Mouse (Mus musculus): ENCODE measurements around the gene Tmem51. TPM values are rescaled to one million over a fixed set of nuclear protein-coding genes. Genes with fewer than 3 reads are reported as not detected.

Gene Tmem51
- polyA plus RNA-seq, 1 experiment = 13.4 TPM

DNA sequence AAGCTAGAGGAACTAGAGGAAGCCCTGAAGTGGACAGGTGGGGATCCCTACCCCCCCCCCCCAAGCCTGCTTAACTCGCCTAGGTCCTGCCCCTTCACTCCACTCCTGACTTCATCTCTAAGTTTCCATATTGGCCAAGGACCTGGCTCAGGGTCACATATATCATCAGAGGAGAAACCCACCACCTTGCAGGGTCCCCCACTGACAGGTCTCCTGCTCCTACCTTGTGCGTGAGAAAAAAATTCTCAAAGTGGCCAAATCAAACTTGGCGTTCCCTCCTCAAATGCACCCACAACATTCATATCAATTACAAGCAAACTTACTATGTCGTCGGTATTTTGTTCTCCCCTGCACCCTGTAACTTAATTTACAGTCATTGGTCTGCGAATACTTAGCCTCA lies 911 bp downstream of the Tmem51 start:
- Histone ChIP-seq H3K4me1 (peaks cover 20% of the 10 kb centered on the region), H3K27me3 (replicated peaks) (peaks cover 81% of the 10 kb centered on the region), H3K36me3 (replicated peaks; ENCODE audit: low read length) (no peaks in the 10 kb centered on the region), H3K4me3 (replicated peaks) (peak overlapping the region; percentile 89), H3K9me3 (peaks cover 15% of the 10 kb centered on the region)
- TF ChIP-seq FLI1 (IDR thresholded peaks at IDR 0.05; ENCODE audit: low read length) (no peak), GATA1 (IDR thresholded peaks at IDR 0.05; ENCODE audit: borderline replicate concordance, low read length) (no peak)

DNA sequence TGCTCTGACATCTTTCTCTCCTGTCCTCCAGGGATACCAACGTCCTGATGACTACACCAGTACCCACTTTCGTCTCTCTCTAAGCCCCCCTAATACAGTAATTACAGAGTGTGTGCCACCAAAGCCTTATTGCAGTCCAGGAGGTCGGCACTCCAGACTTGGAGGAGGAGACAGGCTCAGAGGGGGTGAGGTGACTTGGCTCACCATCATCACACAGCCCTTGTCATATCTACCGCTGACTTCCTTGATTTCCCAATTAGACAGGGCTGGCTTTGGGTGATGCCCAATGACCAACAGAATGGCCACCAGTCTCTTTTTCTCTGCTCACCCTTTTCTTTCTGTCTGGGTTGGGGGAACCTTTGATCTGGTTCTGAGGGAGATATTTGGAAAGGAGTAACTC lies 1.4 kb downstream of the Tmem51 start:
- Histone ChIP-seq H3K9me3 (peaks cover 15% of the 10 kb centered on the region), H3K4me1 (peaks cover 20% of the 10 kb centered on the region), H3K27me3 (replicated peaks) (peaks cover 79% of the 10 kb centered on the region), H3K36me3 (replicated peaks; ENCODE audit: low read length) (no peaks in the 10 kb centered on the region), H3K4me3 (replicated peaks) (peak overlapping the region; percentile 62)
- TF ChIP-seq GATA1 (IDR thresholded peaks at IDR 0.05; ENCODE audit: borderline replicate concordance, low read length) = no peak
- TF ChIP-seq FLI1 (IDR thresholded peaks at IDR 0.05; ENCODE audit: low read length) = no peak

GRCm38 (mm10) chr4:142081631-142082283 lies 2.3 kb downstream of the Tmem51 start:
- H3K9me3 ChIP-seq = peaks cover 15% of the 10 kb centered on the region
- no peak overlapping the region for H3K4me3 ChIP-seq (replicated peaks)
- peaks cover 24% of the 10 kb centered on the region for H3K4me1 ChIP-seq
- no peak for TF ChIP-seq GATA1 (IDR thresholded peaks at IDR 0.05; ENCODE audit: borderline replicate concordance, low read length)
- no peak for TF ChIP-seq FLI1 (IDR thresholded peaks at IDR 0.05; ENCODE audit: low read length)
- H3K36me3 ChIP-seq (replicated peaks; ENCODE audit: low read length) = no peaks in the 10 kb centered on the region
- H3K27me3 ChIP-seq (replicated peaks) = peaks cover 73% of the 10 kb centered on the region

- H3K4me3 ChIP-seq (replicated peaks) = peak overlapping the region; percentile 18
- TF ChIP-seq FLI1 (IDR thresholded peaks at IDR 0.05; ENCODE audit: low read length) = no peak
- no peak for TF ChIP-seq GATA1 (IDR thresholded peaks at IDR 0.05; ENCODE audit: borderline replicate concordance, low read length)
- peaks cover 24% of the 10 kb centered on the region for H3K4me1 ChIP-seq
- peaks cover 8% of the 10 kb centered on the region; the same call in 1 of the 2 replicates for H3K9me3 ChIP-seq
- no peaks in the 10 kb centered on the region for H3K36me3 ChIP-seq (replicated peaks; ENCODE audit: low read length)
- H3K27me3 ChIP-seq (replicated peaks) = peaks cover 69% of the 10 kb centered on the region
Measured at GRCm38 (mm10) chr4:142080901-142081630, 3.0 kb downstream of the Tmem51 start.

DNA sequence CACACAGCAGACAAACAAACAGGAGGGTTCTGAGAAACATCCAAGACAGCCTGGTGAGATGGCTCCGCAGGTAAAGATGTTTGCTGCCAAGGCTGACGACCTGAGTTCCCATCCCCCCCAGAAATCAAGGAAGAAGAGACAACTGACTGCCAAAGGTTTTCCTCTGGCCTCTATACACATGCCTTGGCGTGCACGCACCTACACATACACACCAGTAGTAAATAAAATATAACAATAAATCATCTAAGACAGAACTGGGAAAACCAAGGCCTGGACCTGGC lies 3.7 kb downstream of the Tmem51 start:
- Histone ChIP-seq H3K36me3 (replicated peaks; ENCODE audit: low read length) (no peaks in the 10 kb centered on the region), H3K4me3 (replicated peaks) (no peak overlapping the region), H3K4me1 (peaks cover 24% of the 10 kb centered on the region), H3K27me3 (replicated peaks) (peaks cover 68% of the 10 kb centered on the region), H3K9me3 (0 out of 2 replicates have a peak, but pooled peaks cover 1% of the 10 kb centered on the region)
- no peak for TF ChIP-seq FLI1 (IDR thresholded peaks at IDR 0.05; ENCODE audit: low read length)
- no peak for TF ChIP-seq GATA1 (IDR thresholded peaks at IDR 0.05; ENCODE audit: borderline replicate concordance, low read length)

GRCm38 (mm10) chr4:142079629-142080486 lies 4.2 kb downstream of the Tmem51 start:
- peak overlapping the region; percentile 29 for H3K4me3 ChIP-seq (replicated peaks)
- peaks cover 65% of the 10 kb centered on the region for H3K27me3 ChIP-seq (replicated peaks)
- TF ChIP-seq GATA1 (IDR thresholded peaks at IDR 0.05; ENCODE audit: borderline replicate concordance, low read length) (no peak), FLI1 (IDR thresholded peaks at IDR 0.05; ENCODE audit: low read length) (no peak)
- H3K36me3 ChIP-seq (replicated peaks; ENCODE audit: low read length) = no peaks in the 10 kb centered on the region
- H3K9me3 ChIP-seq = no peaks in the 10 kb centered on the region
- H3K4me1 ChIP-seq = peaks cover 24% of the 10 kb centered on the region

DNA sequence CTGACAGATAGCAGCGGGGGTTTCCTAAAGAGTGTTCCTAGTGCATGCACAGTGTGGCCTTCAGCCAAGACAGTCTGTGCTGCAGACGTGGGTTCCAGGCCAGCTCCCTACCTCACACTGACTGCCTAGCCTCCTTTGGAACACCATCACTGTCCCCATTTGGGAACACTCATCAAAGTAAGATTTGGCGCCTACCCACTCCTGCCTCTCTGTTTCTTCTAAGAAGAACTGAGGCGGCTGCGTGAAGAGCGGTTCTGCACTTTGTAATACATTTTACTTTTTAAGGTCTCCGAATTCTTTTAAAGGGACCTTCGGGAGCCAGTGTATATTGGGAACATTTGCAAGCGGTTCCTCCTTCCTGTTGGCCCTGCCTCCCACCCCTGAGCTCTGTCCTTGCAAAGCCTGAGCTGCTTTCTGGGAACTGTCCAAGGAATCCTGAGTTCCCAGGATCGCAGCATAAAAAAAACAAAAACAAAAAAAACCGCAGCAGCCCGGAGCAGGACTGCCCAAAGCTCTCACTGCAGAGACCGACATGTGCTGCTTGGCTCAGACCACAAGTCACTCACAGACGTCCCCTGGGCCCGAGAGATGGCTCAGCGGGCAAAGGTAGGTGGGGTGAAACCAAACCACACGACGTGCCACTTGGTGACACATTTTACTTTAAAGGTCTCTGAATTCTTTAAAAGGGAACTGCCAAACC lies 6.4 kb downstream of the Tmem51 start:
- Histone ChIP-seq H3K4me1 (peaks cover 11% of the 10 kb centered on the region; the same call in 1 of the 2 replicates), H3K36me3 (replicated peaks; ENCODE audit: low read length) (no peaks in the 10 kb centered on the region), H3K9me3 (no peaks in the 10 kb centered on the region), H3K27me3 (replicated peaks) (peaks cover 52% of the 10 kb centered on the region), H3K4me3 (replicated peaks) (peak overlapping the region; percentile 70)
- TF ChIP-seq FLI1 (IDR thresholded peaks at IDR 0.05; ENCODE audit: low read length) (no peak), GATA1 (IDR thresholded peaks at IDR 0.05; ENCODE audit: borderline replicate concordance, low read length) (no peak)

DNA sequence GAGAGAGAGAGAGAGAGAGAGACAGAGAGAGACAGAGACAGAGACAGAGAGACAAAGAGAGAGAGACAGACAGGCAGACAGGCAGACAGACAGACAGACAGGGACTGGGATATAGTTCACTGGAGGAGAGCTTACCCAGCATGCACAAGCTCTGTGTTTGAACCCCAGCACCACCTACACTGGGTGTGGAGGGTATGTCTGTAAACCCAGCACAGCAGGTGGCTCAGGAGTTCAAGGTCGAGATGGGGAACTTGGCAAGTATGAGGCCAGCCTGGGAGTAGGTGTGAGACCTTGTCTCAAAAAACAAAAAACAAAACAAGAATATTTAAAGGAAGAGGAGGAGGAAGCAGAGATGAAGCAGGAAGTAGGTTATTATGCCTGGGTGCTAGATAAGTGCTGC lies 7.2 kb downstream of the Tmem51 start:
- peaks cover 11% of the 10 kb centered on the region; the same call in 1 of the 2 replicates for H3K4me1 ChIP-seq
- H3K36me3 ChIP-seq (replicated peaks; ENCODE audit: low read length) = no peaks in the 10 kb centered on the region
- no peaks in the 10 kb centered on the region for H3K9me3 ChIP-seq
- H3K4me3 ChIP-seq (replicated peaks) = no peak overlapping the region
- TF ChIP-seq FLI1 (IDR thresholded peaks at IDR 0.05; ENCODE audit: low read length) (no peak), GATA1 (IDR thresholded peaks at IDR 0.05; ENCODE audit: borderline replicate concordance, low read length) (no peak)
- peaks cover 44% of the 10 kb centered on the region for H3K27me3 ChIP-seq (replicated peaks)

- H3K9me3 ChIP-seq = no peaks in the 10 kb centered on the region
- no peak overlapping the region for H3K4me3 ChIP-seq (replicated peaks)
- H3K27me3 ChIP-seq (replicated peaks) = peaks cover 40% of the 10 kb centered on the region
- no peaks in the 10 kb centered on the region for H3K36me3 ChIP-seq (replicated peaks; ENCODE audit: low read length)
- TF ChIP-seq GATA1 (IDR thresholded peaks at IDR 0.05; ENCODE audit: borderline replicate concordance, low read length) (no peak), FLI1 (IDR thresholded peaks at IDR 0.05; ENCODE audit: low read length) (no peak)
- H3K4me1 ChIP-seq = peaks cover 11% of the 10 kb centered on the region; the same call in 1 of the 2 replicates
Measured at GRCm38 (mm10) chr4:142075931-142076330, 8.2 kb downstream of the Tmem51 start.
